Mouse (Mus musculus) liver, adult 2 months (tissue): ENCODE measurements around the gene Itpripl2.

ENCODE experiments used
- CTCF ChIP-seq: fragments of 200-500 bp; IDR thresholded peaks from 2 replicates; pipeline ENCODE4 v1.5.1; 2011; ENCODE audit warnings: low read depth, low read length, control low read depth
- POLR2A ChIP-seq: fragments of 200-500 bp; IDR thresholded peaks from 2 replicates; pipeline ENCODE4 v1.6.1; 2011; ENCODE audit warnings: low read length, control low read depth; ENCODE audit not compliant: insufficient read depth; ENCODE audit errors: extremely low read depth

DNA sequence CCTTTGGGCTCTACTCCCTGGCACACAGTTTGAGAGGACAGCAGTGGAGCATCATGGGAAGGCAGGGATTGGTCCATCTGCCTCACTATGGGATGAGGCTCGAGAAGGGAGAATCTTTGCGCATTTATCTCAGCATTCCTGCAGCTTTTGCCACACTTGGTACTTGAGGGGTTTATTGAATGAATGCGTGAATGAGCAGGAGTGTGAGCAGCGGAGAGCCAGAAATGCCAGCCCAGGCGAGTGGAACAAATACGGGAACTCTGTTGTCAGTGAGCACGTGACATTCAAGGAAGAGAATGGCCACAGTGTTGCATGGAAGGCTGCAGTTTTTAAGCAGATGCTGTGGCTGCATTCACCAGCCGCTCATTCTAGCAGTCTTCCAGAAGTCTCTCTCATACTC is 10.6 kb upstream of the Itpripl2 start:
- no peak for TF ChIP-seq CTCF
- no peak for TF ChIP-seq POLR2A
